Mouse (Mus musculus): ENCODE data around the gene Lgals12. TPM values are rescaled to one million over a fixed set of nuclear protein-coding genes. Genes with fewer than 3 reads are reported as not detected.

The Lgals12 gene
- polyA plus RNA-seq, 1 experiment: 3.3 TPM

- WGBS: 38% methylated on average over 4 of the region's 4 CpGs
Observed at GRCm38 (mm10) chr19:7551550-7552300, 55.3 kb downstream of the Lgals12 start.

GRCm38 (mm10) chr19:7548924-7549323, 58.1 kb downstream of the Lgals12 start:
- WGBS: 92% methylated on average over 3 of the region's 3 CpGs
- DNase-seq (ENCODE audit: low read depth, low spot score): no peak

More at GRCm38 (mm10) chr19:7551550-7552300, 55.3 kb downstream of the Lgals12 start:
- DNase-seq (ENCODE audit: low read depth, low spot score): no peak

Other genes starting within 250 kb of the Lgals12 start
- gene Spindoc, start 224.2 kb downstream of the Lgals12 start, polyA plus RNA-seq (2012; rRNA removed): 14.1 and 14.2 TPM in 2 replicates
- gene 2700081O15Rik, start 189.6 kb downstream of the Lgals12 start, polyA plus RNA-seq (2012; rRNA removed): 4.4 and 6.4 TPM in 2 replicates
- 79.9 and 96.3 TPM in 2 replicates for gene Rtn3, start 123.9 kb downstream of the Lgals12 start, polyA plus RNA-seq (2012; rRNA removed)
- gene Atl3, start 113.2 kb downstream of the Lgals12 start, polyA plus RNA-seq (2012; rRNA removed): 7.1 and 9.3 TPM in 2 replicates
- gene Pla2g16, start 49.7 kb downstream of the Lgals12 start, polyA plus RNA-seq (2012; rRNA removed): 27.6 and 40.2 TPM in 2 replicates
- gene Hrasls5, start 5.3 kb upstream of the Lgals12 start, polyA plus RNA-seq (2012; rRNA removed): 0.07 TPM in 1 of 2 replicates, not detected in the other
- gene Slc22a19, start 104.1 kb upstream of the Lgals12 start, polyA plus RNA-seq (2012; rRNA removed): not detected in 2 replicates
- gene Slc22a26, start 195.5 kb upstream of the Lgals12 start, polyA plus RNA-seq (2012; rRNA removed): not detected in 2 replicates